Mouse (Mus musculus): ENCODE data around the gene Gm498. TPM values are rescaled to one million over a fixed set of nuclear protein-coding genes. Genes with fewer than 3 reads are reported as not detected.

The Gm498 gene
- polyA plus RNA-seq, 1 experiment from 2014 or later = not detected

DNA sequence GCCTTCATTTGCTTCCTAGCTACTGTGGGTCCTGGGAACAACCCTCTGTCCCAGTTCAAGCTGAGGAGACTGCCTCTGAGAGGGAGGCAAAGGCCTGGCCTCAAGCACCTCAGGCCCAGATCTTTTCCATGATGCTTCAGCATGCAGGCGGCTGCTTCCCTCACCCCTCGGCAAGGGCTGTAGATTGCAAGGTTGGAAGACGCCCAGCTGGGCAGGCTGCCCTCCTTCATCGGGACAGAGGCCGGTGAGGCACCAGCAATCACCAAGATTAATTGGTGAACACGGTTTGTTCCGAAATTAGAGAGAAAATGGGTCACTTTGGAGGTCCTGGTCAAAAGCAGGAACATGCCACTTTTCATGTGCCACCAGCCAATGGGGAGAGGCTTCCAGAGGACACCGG, 47.0 kb downstream of the Gm498 start:
- TF ChIP-seq EP300 (IDR thresholded peaks at IDR 0.05; ENCODE audit: low read depth) = no peak
- no peak for TF ChIP-seq CTCF (IDR thresholded peaks at IDR 0.05; ENCODE audit: low read depth)
- H3K4me2 ChIP-seq (ENCODE audit: low read depth, low read length) = no peak overlapping the region
- 72% methylated on average over 8 of the region's 8 CpGs for WGBS (ENCODE audit: insufficient replicate concordance)

DNA sequence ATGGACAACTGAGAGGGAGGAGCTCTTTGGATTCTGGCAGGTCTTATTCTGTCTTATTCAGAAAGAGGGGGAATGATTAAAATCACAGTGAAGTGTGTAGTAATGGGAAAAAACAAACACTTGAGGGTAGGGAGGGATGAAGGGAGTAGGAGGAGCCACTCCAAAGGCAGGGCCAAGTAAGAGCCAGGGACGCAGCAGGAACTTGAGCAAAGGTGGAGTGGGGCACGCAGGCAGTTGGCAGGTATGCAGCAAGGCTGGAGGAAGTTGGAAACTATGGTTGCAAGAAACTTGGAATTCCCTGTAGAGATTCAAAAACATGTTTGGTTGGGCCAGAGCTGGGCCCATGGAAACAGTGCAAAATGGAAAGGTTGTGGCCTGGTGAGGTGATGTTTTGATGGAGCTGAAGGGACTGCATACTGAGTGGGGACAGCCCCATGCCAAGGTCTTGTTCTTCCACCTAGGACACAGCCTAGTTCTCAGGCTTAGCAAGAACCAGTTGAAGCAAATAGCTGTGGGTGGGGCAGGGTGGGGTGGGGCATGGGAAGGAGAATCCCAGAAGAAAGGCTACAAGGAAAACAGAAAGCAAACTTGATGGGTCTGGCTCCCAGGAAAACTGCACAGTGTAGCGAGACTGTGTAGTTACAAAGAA, 52.5 kb downstream of the Gm498 start:
- TF ChIP-seq EP300 (IDR thresholded peaks at IDR 0.05; ENCODE audit: low read depth) (no peak), CTCF (IDR thresholded peaks at IDR 0.05; ENCODE audit: low read depth) (no peak)

More for the DNA sequence above, 47.0 kb downstream of the Gm498 start:
- Histone ChIP-seq H3K36me3 (replicated peaks; ENCODE audit: insufficient read depth, low read length) (no peaks in the 10 kb centered on the region), H3K9me3 (ENCODE audit: low read length) (no peaks in the 10 kb centered on the region), H3K27me3 (ENCODE audit: insufficient read depth, low read length) (no peaks in the 10 kb centered on the region), H3K27ac (ENCODE audit: low read depth) (no peak overlapping the region), H3K9ac (replicated peaks) (no peak overlapping the region), H3K4me3 (ENCODE audit: low read depth, low read length) (no peak overlapping the region), H3K4me1 (ENCODE audit: insufficient read depth) (no peaks in the 10 kb centered on the region)
- DNase-seq (no peak), ATAC-seq (no peak)

DNA sequence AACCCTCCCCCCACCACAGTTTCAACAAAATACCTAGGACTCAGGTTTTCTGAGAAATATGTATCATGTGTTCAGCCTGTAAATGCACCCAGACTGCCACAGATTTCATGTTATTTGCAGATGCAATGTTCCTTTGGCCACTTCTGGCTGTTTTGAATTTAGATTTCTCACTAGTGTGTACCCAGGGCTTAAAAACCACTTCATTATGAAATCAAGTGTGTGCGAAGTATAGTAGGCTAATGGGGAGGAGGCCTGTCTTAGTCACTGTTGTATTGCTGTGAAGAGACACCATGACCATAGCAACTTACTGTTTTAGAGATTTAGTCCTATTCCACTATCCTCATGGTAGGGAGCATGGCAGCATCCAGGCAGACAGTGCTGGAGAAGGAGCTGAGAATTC, 63.3 kb downstream of the Gm498 start:
- H3K4me3 ChIP-seq (ENCODE audit: low read depth, low read length) = no peak overlapping the region
- WGBS (ENCODE audit: insufficient replicate concordance) = 73% methylated on average over 1 of the region's 1 CpGs
- H3K4me1 ChIP-seq (ENCODE audit: insufficient read depth) = no peaks in the 10 kb centered on the region
- no peak overlapping the region for H3K4me2 ChIP-seq (ENCODE audit: low read depth, low read length)
- TF ChIP-seq EP300 (IDR thresholded peaks at IDR 0.05; ENCODE audit: low read depth) (no peak), CTCF (IDR thresholded peaks at IDR 0.05; ENCODE audit: low read depth) (no peak)
- DNase-seq = no peak
- H3K27me3 ChIP-seq (ENCODE audit: insufficient read depth, low read length) = no peaks in the 10 kb centered on the region
- no peaks in the 10 kb centered on the region for H3K36me3 ChIP-seq (replicated peaks; ENCODE audit: insufficient read depth, low read length)
- no peak for ATAC-seq
- H3K9ac ChIP-seq (replicated peaks) = no peak overlapping the region
- H3K27ac ChIP-seq (ENCODE audit: low read depth) = no peak overlapping the region
- H3K9me3 ChIP-seq (ENCODE audit: low read length) = no peaks in the 10 kb centered on the region

More for the DNA sequence above, 52.5 kb downstream of the Gm498 start:
- no peak overlapping the region for H3K9ac ChIP-seq (replicated peaks)
- H3K4me1 ChIP-seq (ENCODE audit: insufficient read depth) = no peaks in the 10 kb centered on the region
- no peak overlapping the region for H3K27ac ChIP-seq (ENCODE audit: low read depth)
- no peaks in the 10 kb centered on the region for H3K27me3 ChIP-seq (ENCODE audit: insufficient read depth, low read length)
- no peak for DNase-seq
- no peaks in the 10 kb centered on the region for H3K9me3 ChIP-seq (ENCODE audit: low read length)
- H3K36me3 ChIP-seq (replicated peaks; ENCODE audit: insufficient read depth, low read length) = no peaks in the 10 kb centered on the region
- 69% methylated on average over 3 of the region's 3 CpGs for WGBS (ENCODE audit: insufficient replicate concordance)
- no peak overlapping the region for H3K4me2 ChIP-seq (ENCODE audit: low read depth, low read length)
- ATAC-seq = no peak
- no peak overlapping the region for H3K4me3 ChIP-seq (ENCODE audit: low read depth, low read length)

DNA sequence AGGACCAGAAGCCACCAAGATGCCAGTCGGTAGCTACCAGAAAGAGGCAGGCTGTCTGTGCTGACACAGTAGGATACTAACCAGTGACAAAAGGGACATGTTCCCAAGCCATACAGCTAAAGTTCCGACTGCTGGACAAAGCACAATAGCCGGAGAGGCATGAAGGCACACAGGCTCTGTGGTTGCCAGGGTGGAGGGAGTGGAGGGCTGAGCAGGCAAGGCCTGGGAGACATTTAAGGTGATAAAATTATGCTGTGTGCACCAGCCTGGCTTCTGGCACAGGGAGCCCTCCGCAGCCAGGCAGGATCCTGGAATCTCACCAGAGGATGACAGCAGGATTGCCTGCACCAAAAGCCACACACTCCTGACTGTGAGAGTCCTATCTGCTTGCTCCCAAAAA, 72.0 kb downstream of the Gm498 start:
- Histone ChIP-seq H3K4me2 (ENCODE audit: low read depth, low read length) (no peak overlapping the region), H3K4me1 (ENCODE audit: insufficient read depth) (no peaks in the 10 kb centered on the region), H3K9me3 (ENCODE audit: low read length) (no peaks in the 10 kb centered on the region), H3K4me3 (ENCODE audit: low read depth, low read length) (no peak overlapping the region), H3K27ac (ENCODE audit: low read depth) (no peak overlapping the region), H3K27me3 (ENCODE audit: insufficient read depth, low read length) (no peaks in the 10 kb centered on the region), H3K36me3 (replicated peaks; ENCODE audit: insufficient read depth, low read length) (no peaks in the 10 kb centered on the region), H3K9ac (replicated peaks) (no peak overlapping the region)
- DNase-seq = no peak
- no peak for ATAC-seq
- WGBS (ENCODE audit: insufficient replicate concordance) = 67% methylated on average over 4 of the region's 4 CpGs
- TF ChIP-seq EP300 (IDR thresholded peaks at IDR 0.05; ENCODE audit: low read depth) (no peak), CTCF (IDR thresholded peaks at IDR 0.05; ENCODE audit: low read depth) (no peak)

DNA sequence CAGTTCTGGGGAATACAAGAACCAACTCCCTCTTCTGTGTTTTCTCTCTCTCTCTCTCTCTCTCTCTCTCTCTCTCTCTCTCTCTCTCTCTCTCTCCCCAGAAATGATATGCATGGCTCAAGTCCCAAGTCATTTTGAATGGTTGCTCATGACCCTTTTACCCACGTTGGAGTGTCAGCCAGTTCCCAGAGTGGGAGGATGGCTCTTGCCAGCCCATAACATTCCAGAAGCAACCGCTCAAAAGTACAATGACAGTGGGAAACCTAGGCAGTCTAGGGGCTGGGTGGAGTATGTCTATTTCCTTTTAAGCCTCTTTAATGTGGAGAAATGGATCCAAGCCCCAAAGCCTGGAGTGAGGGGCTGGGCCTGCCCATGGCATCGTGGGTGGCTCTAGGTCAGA, 72.8 kb downstream of the Gm498 start:
- no peaks in the 10 kb centered on the region for H3K36me3 ChIP-seq (replicated peaks; ENCODE audit: insufficient read depth, low read length)
- 47% methylated on average over 3 of the region's 3 CpGs for WGBS (ENCODE audit: insufficient replicate concordance)
- no peak for ATAC-seq
- DNase-seq = no peak
- no peak overlapping the region for H3K4me2 ChIP-seq (ENCODE audit: low read depth, low read length)
- no peaks in the 10 kb centered on the region for H3K4me1 ChIP-seq (ENCODE audit: insufficient read depth)
- H3K27ac ChIP-seq (ENCODE audit: low read depth) = no peak overlapping the region
- no peak for TF ChIP-seq EP300 (IDR thresholded peaks at IDR 0.05; ENCODE audit: low read depth)
- TF ChIP-seq CTCF (IDR thresholded peaks at IDR 0.05; ENCODE audit: low read depth) = no peak
- no peaks in the 10 kb centered on the region for H3K9me3 ChIP-seq (ENCODE audit: low read length)
- H3K9ac ChIP-seq (replicated peaks) = no peak overlapping the region
- H3K27me3 ChIP-seq (ENCODE audit: insufficient read depth, low read length) = no peaks in the 10 kb centered on the region
- no peak overlapping the region for H3K4me3 ChIP-seq (ENCODE audit: low read depth, low read length)

DNA sequence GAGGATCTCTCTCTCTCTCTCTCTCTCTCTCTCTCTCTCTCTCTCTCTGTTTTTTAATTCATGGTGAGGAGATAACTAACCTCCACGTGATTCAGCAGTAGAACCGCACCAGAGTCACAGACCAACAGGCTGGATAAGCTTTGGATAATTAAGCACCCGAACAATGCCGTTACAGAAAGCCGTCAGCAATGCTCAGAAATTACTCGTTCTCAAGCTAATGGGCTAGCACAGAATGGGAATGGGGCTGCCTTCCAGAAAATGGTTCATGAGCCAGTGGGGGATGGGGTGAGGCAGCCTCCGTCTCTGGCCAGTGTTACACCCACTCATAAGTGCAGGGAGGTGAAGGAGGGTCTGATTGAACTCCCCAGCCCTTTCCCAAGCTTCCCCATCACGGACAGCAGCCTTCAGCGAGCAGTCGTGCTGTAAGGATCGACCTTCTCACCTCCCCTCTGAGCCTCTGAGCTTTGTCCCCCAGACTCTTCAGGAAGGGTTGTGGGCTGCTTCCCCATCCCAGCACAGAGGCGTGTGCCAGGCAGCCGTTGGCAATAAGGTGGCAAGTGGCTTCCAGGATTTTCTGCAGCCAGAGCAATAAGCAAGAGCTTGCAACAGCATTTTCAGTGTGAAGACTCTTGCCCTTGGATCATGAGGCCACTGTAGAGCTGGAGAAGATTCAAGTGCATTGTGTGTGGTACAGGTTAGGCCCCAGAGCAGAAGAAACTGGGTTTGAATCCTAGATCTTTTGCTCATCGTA, 76.5 kb downstream of the Gm498 start:
- ATAC-seq (no peak), DNase-seq (no peak)
- H3K27me3 ChIP-seq (ENCODE audit: insufficient read depth, low read length) = no peaks in the 10 kb centered on the region
- TF ChIP-seq CTCF (IDR thresholded peaks at IDR 0.05; ENCODE audit: low read depth) (no peak), EP300 (IDR thresholded peaks at IDR 0.05; ENCODE audit: low read depth) (no peak)
- no peak overlapping the region for H3K27ac ChIP-seq (ENCODE audit: low read depth)
- H3K4me1 ChIP-seq (ENCODE audit: insufficient read depth) = no peaks in the 10 kb centered on the region
- no peak overlapping the region for H3K4me2 ChIP-seq (ENCODE audit: low read depth, low read length)
- H3K36me3 ChIP-seq (replicated peaks; ENCODE audit: insufficient read depth, low read length) = no peaks in the 10 kb centered on the region
- 77% methylated on average over 14 of the region's 14 CpGs for WGBS (ENCODE audit: insufficient replicate concordance)
- H3K9me3 ChIP-seq (ENCODE audit: low read length) = no peaks in the 10 kb centered on the region
- H3K9ac ChIP-seq (replicated peaks) = no peak overlapping the region
- no peak overlapping the region for H3K4me3 ChIP-seq (ENCODE audit: low read depth, low read length)

All from liver, postnatal 0 days (tissue).